Mouse (Mus musculus) embryonic facial prominence, embryonic 15.5 days (tissue): ENCODE data around the gene Krt27. TPM values are rescaled to one million over a fixed set of nuclear protein-coding genes. Genes with fewer than 3 reads are reported as not detected.

Source experiments
- ATAC-seq: fragments of 200-750 bp; cut with Nextera tagmentation; 2 replicates; pipeline ENCODE4 v1.8.0; 2017; ENCODE audit warnings: low read depth, moderate TSS enrichment; ENCODE audit not compliant: insufficient number of reproducible peaks, low FRiP score, low TSS enrichment
- H3K27ac ChIP-seq: fragments of 300-500 bp; sonication (generic); replicated peaks from 2 replicates; pipeline ENCODE4 v1.5.1; 2015; ENCODE audit warnings: mild to moderate bottlenecking, inconsistent platforms
- H3K27me3 ChIP-seq: fragments of 300-500 bp; sonication (generic); 2 replicates; pipeline ENCODE4 v1.6.1; 2015; ENCODE audit warnings: inconsistent platforms
- H3K36me3 ChIP-seq: fragments of 300-500 bp; sonication (generic); 2 replicates; pipeline ENCODE4 v1.6.1; 2015; ENCODE audit warnings: mild to moderate bottlenecking, inconsistent platforms
- H3K4me1 ChIP-seq: fragments of 300-500 bp; sonication (generic); 2 replicates; pipeline ENCODE4 v1.6.1; 2015; ENCODE audit warnings: inconsistent platforms
- H3K4me2 ChIP-seq: fragments of 300-500 bp; sonication (generic); replicated peaks from 2 replicates; pipeline ENCODE4 v1.6.1; 2015; ENCODE audit warnings: mild to moderate bottlenecking, inconsistent platforms
- H3K4me3 ChIP-seq: fragments of 300-500 bp; sonication (generic); replicated peaks from 2 replicates; pipeline ENCODE4 v1.5.1; 2015; ENCODE audit warnings: mild to moderate bottlenecking, inconsistent platforms
- H3K9ac ChIP-seq: fragments of 300-500 bp; sonication (generic); 2 replicates; pipeline ENCODE4 v1.6.1; 2015; ENCODE audit warnings: inconsistent platforms
- H3K9me3 ChIP-seq: fragments of 300-500 bp; sonication (generic); replicated peaks from 2 replicates; pipeline ENCODE4 v1.6.1; 2016; ENCODE audit warnings: inconsistent platforms
- WGBS: fragments of 180-500 bp; shearing (Covaris S2); methylation state at CpG from one replicate; pipeline ENCODE4 v1.1.7; 2015; 5-methylcytosine and 5-hydroxymethylcytosine counted together
- polyA plus RNA-seq: library from polyadenylated mRNA; unstranded; fragments of >200 nt; fragmentation: Nextera tagmentation; extraction: Ambion mirVana; gene quantifications from 2 replicates; pipeline ENCODE4 v1.2.1, GENCODE M21; 2015

Gene Krt27
- polyA plus RNA-seq, result 44.9 and 72.2 TPM in 2 replicates

DNA sequence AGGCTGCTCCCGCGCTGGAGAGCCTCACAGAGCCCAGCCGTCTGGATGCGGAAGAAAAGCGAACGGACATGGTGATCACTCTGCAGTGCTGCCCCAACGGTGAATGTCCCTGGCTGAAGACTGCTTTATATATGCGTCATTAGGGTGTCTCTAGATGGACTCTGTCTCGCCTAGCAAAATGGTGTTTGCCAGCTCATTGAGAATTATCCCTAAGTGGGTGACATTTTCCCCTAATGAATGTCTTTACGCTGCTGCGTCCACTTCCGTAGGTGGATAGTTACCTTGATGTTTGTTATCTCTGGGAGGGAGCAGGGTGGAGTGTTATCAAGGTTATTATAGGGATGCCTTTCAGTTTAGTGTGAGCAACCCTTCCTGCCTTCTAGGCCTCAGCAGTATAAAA, at the start of gene Krt27:
Gene Krt27, minus strand, starts transcription at position 101 of the 400 bp plus-strand sequence.
- Histone ChIP-seq H3K4me1 (no peaks in the 10 kb centered on the region), H3K27ac (no peak within 1 kb of the TSS), H3K4me3 (no peak within 1 kb of the TSS), H3K9ac (no peak within 1 kb of the TSS), H3K36me3 (no peaks in the 10 kb centered on the region), H3K27me3 (0 out of 2 replicates have a peak, but pooled peaks cover 4% of the 10 kb centered on the region), H3K4me2 (no peak within 1 kb of the TSS), H3K9me3 (no peaks in the 10 kb centered on the region)
- no peak for ATAC-seq
- WGBS, result 76% methylated on average over 12 of the region's 12 CpGs

GRCm38 (mm10) chr11:99399956-99400549, 49.1 kb upstream of the Krt27 start:
- H3K4me2 ChIP-seq, result no peak overlapping the region
- 84% methylated on average over 13 of the region's 13 CpGs for WGBS
- H3K9me3 ChIP-seq, result no peaks in the 10 kb centered on the region
- H3K27me3 ChIP-seq, result peaks cover 6% of the 10 kb centered on the region; the same call in 1 of the 2 replicates
- no peak for ATAC-seq
- H3K4me3 ChIP-seq, result no peak overlapping the region
- no peaks in the 10 kb centered on the region for H3K36me3 ChIP-seq
- H3K4me1 ChIP-seq, result no peaks in the 10 kb centered on the region
- H3K9ac ChIP-seq, result no peak overlapping the region
- H3K27ac ChIP-seq, result no peak overlapping the region

GRCm38 (mm10) chr11:99398832-99399231, 47.9 kb upstream of the Krt27 start:
- 48% methylated on average over 8 of the region's 8 CpGs for WGBS
- no peak overlapping the region; the same call in 1 of the 2 replicates for H3K27ac ChIP-seq
- H3K9me3 ChIP-seq, result no peaks in the 10 kb centered on the region
- no peak for ATAC-seq
- H3K9ac ChIP-seq, result no peak overlapping the region
- no peaks in the 10 kb centered on the region for H3K36me3 ChIP-seq
- H3K27me3 ChIP-seq, result peaks cover 6% of the 10 kb centered on the region; the same call in 1 of the 2 replicates
- no peaks in the 10 kb centered on the region for H3K4me1 ChIP-seq
- no peak overlapping the region for H3K4me3 ChIP-seq
- no peak overlapping the region for H3K4me2 ChIP-seq

DNA sequence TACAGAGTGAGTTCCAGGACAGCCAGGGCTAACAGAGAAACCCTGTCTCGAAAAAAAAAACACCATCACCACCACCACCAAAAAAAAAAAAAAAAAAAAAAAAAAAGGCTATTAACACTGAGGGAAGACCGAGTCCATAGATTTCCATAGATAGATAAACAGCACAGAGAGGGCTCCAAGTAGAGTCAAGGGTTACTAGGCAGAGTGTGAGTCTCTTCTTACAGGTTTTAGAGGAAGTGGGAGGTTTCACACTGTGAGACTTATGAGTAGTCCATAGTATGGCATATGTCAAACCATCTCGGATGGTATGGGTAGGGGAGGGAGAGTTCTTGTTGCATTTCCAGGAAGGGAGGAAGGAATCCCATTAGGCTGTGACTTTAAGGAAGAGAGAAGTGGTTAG, 47.2 kb upstream of the Krt27 start:
- WGBS, result 75% methylated on average over 3 of the region's 3 CpGs
- Histone ChIP-seq H3K4me3 (no peak overlapping the region), H3K36me3 (no peaks in the 10 kb centered on the region), H3K27ac (no peak overlapping the region), H3K9me3 (no peaks in the 10 kb centered on the region), H3K9ac (no peak overlapping the region), H3K4me1 (no peaks in the 10 kb centered on the region), H3K4me2 (no peak overlapping the region), H3K27me3 (peaks cover 6% of the 10 kb centered on the region; the same call in 1 of the 2 replicates)
- no peak for ATAC-seq

GRCm38 (mm10) chr11:99396661-99397060, 45.8 kb upstream of the Krt27 start:
- Histone ChIP-seq H3K27ac (no peak overlapping the region), H3K4me3 (no peak overlapping the region), H3K27me3 (peaks cover 6% of the 10 kb centered on the region; the same call in 1 of the 2 replicates), H3K9ac (no peak overlapping the region), H3K36me3 (no peaks in the 10 kb centered on the region), H3K4me2 (no peak overlapping the region), H3K9me3 (no peaks in the 10 kb centered on the region), H3K4me1 (no peaks in the 10 kb centered on the region)
- 83% methylated on average over 2 of the region's 2 CpGs for WGBS
- ATAC-seq, result no peak

DNA sequence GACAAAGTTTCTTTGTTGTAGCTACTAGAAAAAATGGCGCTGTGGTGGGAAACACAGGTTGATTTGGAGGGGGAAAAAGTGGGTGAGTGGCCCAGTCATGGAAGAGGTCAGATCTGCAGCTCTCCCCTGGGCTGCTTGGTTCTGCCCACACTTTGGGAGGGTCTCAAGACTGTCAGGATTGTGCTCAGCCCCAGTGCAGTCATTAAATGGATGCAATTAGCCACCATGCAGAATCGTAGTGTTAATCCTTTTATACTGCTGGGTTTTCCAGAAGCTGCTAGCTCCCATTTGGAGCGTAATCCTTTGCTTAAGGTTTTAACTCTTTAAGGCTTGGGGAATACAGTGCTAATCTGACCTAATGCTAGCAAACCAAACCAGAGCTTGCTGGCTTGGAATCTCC, 45.1 kb upstream of the Krt27 start:
- H3K4me2 ChIP-seq, result no peak overlapping the region
- no peak overlapping the region for H3K9ac ChIP-seq
- H3K4me3 ChIP-seq, result no peak overlapping the region
- 34% methylated on average over 3 of the region's 3 CpGs for WGBS
- H3K27ac ChIP-seq, result no peak overlapping the region
- H3K9me3 ChIP-seq, result no peaks in the 10 kb centered on the region
- peaks cover 6% of the 10 kb centered on the region; the same call in 1 of the 2 replicates for H3K27me3 ChIP-seq
- ATAC-seq, result no peak
- no peaks in the 10 kb centered on the region for H3K4me1 ChIP-seq
- H3K36me3 ChIP-seq, result no peaks in the 10 kb centered on the region

GRCm38 (mm10) chr11:99392492-99392891, 41.6 kb upstream of the Krt27 start:
- ATAC-seq, result no peak
- Histone ChIP-seq H3K9ac (no peak overlapping the region), H3K9me3 (no peaks in the 10 kb centered on the region), H3K36me3 (no peaks in the 10 kb centered on the region), H3K4me1 (no peaks in the 10 kb centered on the region), H3K4me3 (no peak overlapping the region), H3K27me3 (no peaks in the 10 kb centered on the region), H3K27ac (0 out of 2 replicates have a peak overlapping the region, but pooled peaks have one; percentile 45), H3K4me2 (no peak overlapping the region)
- WGBS, result 73% methylated on average over 10 of the region's 10 CpGs

- Histone ChIP-seq H3K9ac (no peak overlapping the region), H3K27me3 (no peaks in the 10 kb centered on the region), H3K36me3 (no peaks in the 10 kb centered on the region), H3K9me3 (no peaks in the 10 kb centered on the region), H3K4me3 (no peak overlapping the region), H3K4me2 (no peak overlapping the region), H3K4me1 (peaks cover 7% of the 10 kb centered on the region), H3K27ac (peak overlapping the region; percentile 45)
- 52% methylated on average over 6 of the region's 6 CpGs for WGBS
- ATAC-seq, result no peak
Observed at GRCm38 (mm10) chr11:99391375-99391774, 40.5 kb upstream of the Krt27 start.

DNA sequence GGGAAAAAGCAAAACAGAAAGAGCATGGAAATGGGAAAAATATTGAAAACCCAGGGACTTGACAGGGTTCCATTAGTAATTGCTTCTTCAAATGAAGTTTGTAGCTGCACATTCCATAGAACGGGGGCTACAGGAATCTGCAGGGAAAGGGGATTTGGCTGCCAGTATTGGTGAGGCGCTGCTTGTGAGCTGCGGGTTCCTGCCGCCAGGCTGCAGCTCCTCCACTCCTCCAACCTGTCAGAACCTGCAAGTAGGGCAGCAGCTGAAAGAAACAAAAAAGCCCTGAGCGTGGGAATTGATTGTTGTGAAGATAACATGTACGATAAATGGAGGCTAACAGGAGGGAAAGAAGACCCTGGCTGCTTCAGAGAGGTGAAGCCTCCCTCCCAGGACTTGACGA, 40.0 kb upstream of the Krt27 start:
- H3K27ac ChIP-seq, result peak overlapping the region; percentile 45
- H3K36me3 ChIP-seq, result no peaks in the 10 kb centered on the region
- no peaks in the 10 kb centered on the region for H3K27me3 ChIP-seq
- no peak for ATAC-seq
- no peak overlapping the region for H3K9ac ChIP-seq
- no peak overlapping the region for H3K4me3 ChIP-seq
- H3K4me2 ChIP-seq, result no peak overlapping the region
- no peaks in the 10 kb centered on the region for H3K9me3 ChIP-seq
- H3K4me1 ChIP-seq, result peaks cover 7% of the 10 kb centered on the region
- WGBS, result 61% methylated on average over 7 of the region's 7 CpGs

DNA sequence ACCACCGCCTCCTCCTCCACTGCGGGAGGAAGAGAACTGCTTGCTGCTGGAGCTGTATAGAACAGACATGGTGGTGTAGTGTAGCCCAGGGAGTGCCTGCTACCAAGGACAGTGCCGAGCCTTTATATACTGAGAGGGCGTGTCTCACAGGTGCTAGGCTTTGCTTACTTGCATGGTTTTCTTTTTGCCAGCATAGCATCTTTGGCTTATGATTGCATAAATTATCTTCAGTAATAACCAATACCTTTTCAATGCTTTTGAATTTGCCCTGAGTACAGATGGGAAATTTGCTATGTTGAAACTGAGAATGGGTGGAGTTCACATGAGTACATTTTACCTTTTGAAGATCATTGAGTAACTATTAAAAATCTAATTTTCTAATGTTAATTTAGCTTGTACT, 38.4 kb upstream of the Krt27 start, which contains the start of gene Krt10:
Gene Krt10, minus strand, starts transcription at position 101 of the 400 bp plus-strand sequence.
- H3K27me3 ChIP-seq, result no peaks in the 10 kb centered on the region
- H3K9ac ChIP-seq, result no peak within 1 kb of the TSS
- no peak for ATAC-seq
- H3K9me3 ChIP-seq, result no peaks in the 10 kb centered on the region
- H3K36me3 ChIP-seq, result no peaks in the 10 kb centered on the region
- peak within 1 kb of the TSS; percentile 4; the same call in 1 of the 2 replicates for H3K4me3 ChIP-seq
- 65% methylated on average over 4 of the region's 4 CpGs for WGBS
- H3K4me2 ChIP-seq, result no peak within 1 kb of the TSS
- no peak within 1 kb of the TSS for H3K27ac ChIP-seq
- peaks cover 7% of the 10 kb centered on the region for H3K4me1 ChIP-seq

DNA sequence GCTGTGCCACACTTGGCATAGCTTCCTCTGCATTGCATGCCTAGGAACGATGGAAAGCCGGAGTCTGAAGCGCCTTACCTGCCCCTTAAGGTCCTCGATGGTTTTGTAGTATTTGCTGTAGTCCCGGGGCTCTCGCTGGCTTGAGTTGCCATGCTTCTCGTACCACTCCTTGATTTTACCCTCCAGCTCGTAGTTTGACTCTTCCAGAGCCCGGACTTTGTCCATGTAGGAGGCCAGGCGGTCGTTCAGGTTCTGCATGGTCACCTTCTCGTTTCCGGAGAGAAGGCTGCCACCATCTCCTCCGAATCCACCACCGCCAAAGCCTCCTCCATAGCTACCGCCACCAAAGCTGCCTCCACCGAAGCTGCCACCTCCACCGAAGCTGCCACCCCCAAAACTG, 37.8 kb upstream of the Krt27 start:
- H3K4me3 ChIP-seq, result peak overlapping the region; percentile 4; the same call in 1 of the 2 replicates
- H3K27ac ChIP-seq, result no peak overlapping the region
- no peak overlapping the region for H3K4me2 ChIP-seq
- H3K9me3 ChIP-seq, result no peaks in the 10 kb centered on the region
- H3K9ac ChIP-seq, result no peak overlapping the region
- ATAC-seq, result no peak
- H3K27me3 ChIP-seq, result no peaks in the 10 kb centered on the region
- peaks cover 7% of the 10 kb centered on the region for H3K4me1 ChIP-seq
- H3K36me3 ChIP-seq, result no peaks in the 10 kb centered on the region
- WGBS, result 87% methylated on average over 18 of the region's 18 CpGs
